ENCODE assay signal across 8 mouse cellular contexts in the genomic region with DNA sequence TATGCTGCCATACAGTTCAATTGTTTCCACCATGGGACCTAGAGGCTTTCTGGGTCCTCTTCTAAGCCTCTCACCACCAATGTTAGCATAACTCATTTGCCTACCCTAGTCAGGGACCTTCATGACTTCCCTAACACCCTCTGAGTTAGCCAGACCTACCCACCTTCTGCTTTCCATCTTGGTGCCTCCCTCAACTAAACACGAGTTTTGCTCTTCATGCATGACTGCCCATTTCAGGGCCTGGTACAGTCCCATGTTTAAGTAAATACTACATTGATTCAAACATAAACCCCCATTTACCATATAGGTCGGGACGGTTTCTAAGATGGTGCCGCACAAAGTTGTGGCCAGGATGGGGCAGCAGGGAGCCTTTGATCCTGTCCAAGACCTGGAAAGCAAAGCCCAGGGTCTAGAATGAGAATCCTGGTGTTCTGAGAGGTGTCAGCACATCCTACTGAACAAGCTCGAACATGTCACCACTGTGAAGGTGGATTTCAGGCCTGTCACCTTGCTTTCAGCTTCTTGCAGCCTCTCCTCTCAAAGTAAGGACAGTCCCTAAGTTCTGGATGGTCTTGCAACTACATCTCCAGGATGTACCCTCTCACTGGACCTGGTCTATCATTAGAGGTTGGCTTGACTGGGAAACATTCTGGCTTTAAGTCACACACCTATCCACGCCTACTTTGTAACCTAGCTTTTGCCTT. TPM values are rescaled to one million over a fixed set of nuclear protein-coding genes. Genes with fewer than 3 reads are reported as not detected.
DNase-seq lines count a peak whose midpoint lies in the region; ATAC-seq lines count a peak whose summit lies in the region.

No protein-coding gene starts in this region.

- H3K9me3 ChIP-seq in heart, embryonic 13.5 days = no peaks in the 10 kb centered on the region
- H3K9me3 ChIP-seq in embryonic facial prominence, embryonic 15.5 days (replicated peaks) = no peaks in the 10 kb centered on the region
- H3K9me3 ChIP-seq in liver, embryonic 13.5 days (replicated peaks) = no peaks in the 10 kb centered on the region

- no peak overlapping the region for H3K9ac ChIP-seq in heart, embryonic 13.5 days
- H3K9ac ChIP-seq in embryonic facial prominence, embryonic 15.5 days = no peak overlapping the region
- peak overlapping the region; percentile 95; the same call in 1 of the 2 replicates for H3K9ac ChIP-seq in liver, embryonic 13.5 days

- H3K27me3 ChIP-seq in heart, embryonic 13.5 days (replicated peaks) = no peaks in the 10 kb centered on the region
- H3K27me3 ChIP-seq in embryonic facial prominence, embryonic 15.5 days = no peaks in the 10 kb centered on the region
- H3K27me3 ChIP-seq in liver, embryonic 13.5 days = no peaks in the 10 kb centered on the region

- no peak for ATAC-seq in heart, embryonic 13.5 days (ENCODE audit: extremely low read depth, insufficient number of reproducible peaks, low FRiP score, low TSS enrichment)
- no peak for ATAC-seq in embryonic facial prominence, embryonic 15.5 days (ENCODE audit: insufficient number of reproducible peaks, low FRiP score, low TSS enrichment, low read depth)
- ATAC-seq in liver, embryonic 13.5 days (ENCODE audit: low read depth) = no peak
- ATAC-seq in frontal cortex, adult (ENCODE audit: low TSS enrichment) = no peak

- 84% methylated on average over 6 of the region's 6 CpGs for WGBS in heart, embryonic 13.5 days
- WGBS in embryonic facial prominence, embryonic 15.5 days = 85% methylated on average over 6 of the region's 6 CpGs
- WGBS in liver, embryonic 13.5 days (ENCODE audit: insufficient replicate concordance) = 72% methylated on average over 6 of the region's 6 CpGs

- peaks cover 28% of the 10 kb centered on the region for H3K4me1 ChIP-seq in heart, embryonic 13.5 days
- H3K4me1 ChIP-seq in embryonic facial prominence, embryonic 15.5 days = peaks cover 34% of the 10 kb centered on the region
- peaks cover 33% of the 10 kb centered on the region for H3K4me1 ChIP-seq in liver, embryonic 13.5 days (replicated peaks)

- H3K27ac ChIP-seq in heart, embryonic 13.5 days (replicated peaks) = no peak overlapping the region
- no peak overlapping the region for H3K27ac ChIP-seq in embryonic facial prominence, embryonic 15.5 days (replicated peaks)
- H3K27ac ChIP-seq in liver, embryonic 13.5 days = peak overlapping the region; percentile 88

- intact Hi-C loops in heart, postnatal 14 days (cut with DNase I) = loop anchor here (5.0 kb wide), 1 partner anchor 44 kb away; a partner anchor contains a TSS

- H3K4me3 ChIP-seq in heart, embryonic 13.5 days = no peak overlapping the region
- peak overlapping the region; percentile 99; the same call in 1 of the 2 replicates for H3K4me3 ChIP-seq in embryonic facial prominence, embryonic 15.5 days (replicated peaks)
- peak overlapping the region; percentile 90 for H3K4me3 ChIP-seq in liver, embryonic 13.5 days (replicated peaks)

- H3K36me3 ChIP-seq in heart, embryonic 13.5 days = peaks cover 71% of the 10 kb centered on the region
- peaks cover 61% of the 10 kb centered on the region for H3K36me3 ChIP-seq in embryonic facial prominence, embryonic 15.5 days
- peaks cover 58% of the 10 kb centered on the region for H3K36me3 ChIP-seq in liver, embryonic 13.5 days

- peak overlapping the region; percentile 99; the same call in 1 of the 2 replicates for H3K4me2 ChIP-seq in heart, embryonic 13.5 days
- H3K4me2 ChIP-seq in embryonic facial prominence, embryonic 15.5 days (replicated peaks) = peak overlapping the region; percentile 95
- peak overlapping the region; percentile 99 for H3K4me2 ChIP-seq in liver, embryonic 13.5 days

- DNase-seq in heart, postnatal 14 days = no peak
- peak; percentile 19 to 26 for DNase-seq in B cell, adult 2 months
- no peak for DNase-seq in liver, embryonic 13.5 days
- no peak for DNase-seq in layer of hippocampus, postnatal 10 days (ENCODE audit: low spot score in 2 of 2)
- no peak for DNase-seq in embryo, embryonic 10.5 days (ENCODE audit: low spot score)

RNA-seq across cellular contexts. Expression of a gene that starts 1.2 kb away (rescaled TPM):
- 23.1 and 25.2 TPM in 2 replicates for polyA plus RNA-seq in heart, embryonic 13.5 days (2015; fragmentation: Nextera tagmentation; extraction: Ambion mirVana)
- total RNA-seq in heart, postnatal 14 days (2021) = 10 to 100 TPM; 49.4 to 50.7 TPM
- polyA plus RNA-seq in embryonic facial prominence, embryonic 15.5 days (2015; fragmentation: Nextera tagmentation; extraction: Ambion mirVana) = 34.6 and 35.4 TPM in 2 replicates
- polyA plus RNA-seq in liver, embryonic 13.5 days (2015; fragmentation: Nextera tagmentation; extraction: Ambion mirVana) = 17.7 and 21.5 TPM in 2 replicates
- 10 to 100 TPM; 53.7 to 54.6 TPM for total RNA-seq in layer of hippocampus, postnatal 10 days (2021)

RNA-seq across cellular contexts. Expression of a gene that starts 1.3 kb away (rescaled TPM):
- 15.2 and 16.6 TPM in 2 replicates for polyA plus RNA-seq in heart, embryonic 13.5 days (2015; fragmentation: Nextera tagmentation; extraction: Ambion mirVana)
- 1 to 10 TPM; 6.6 to 7.0 TPM for total RNA-seq in heart, postnatal 14 days (2021)
- 28.1 and 29.2 TPM in 2 replicates for polyA plus RNA-seq in embryonic facial prominence, embryonic 15.5 days (2015; fragmentation: Nextera tagmentation; extraction: Ambion mirVana)
- polyA plus RNA-seq in liver, embryonic 13.5 days (2015; fragmentation: Nextera tagmentation; extraction: Ambion mirVana) = 8.8 and 10.2 TPM in 2 replicates
- total RNA-seq in layer of hippocampus, postnatal 10 days (2021) = 10 to 100 TPM; 11.3 to 12.3 TPM

RNA-seq across cellular contexts. Expression of a gene that starts 24.7 kb away (rescaled TPM):
- 56.1 and 57.9 TPM in 2 replicates for polyA plus RNA-seq in heart, embryonic 13.5 days (2015; fragmentation: Nextera tagmentation; extraction: Ambion mirVana)
- total RNA-seq in heart, postnatal 14 days (2021) = 10 to 100 TPM; 46.5 to 51.6 TPM
- 75.5 and 78.5 TPM in 2 replicates for polyA plus RNA-seq in embryonic facial prominence, embryonic 15.5 days (2015; fragmentation: Nextera tagmentation; extraction: Ambion mirVana)
- polyA plus RNA-seq in liver, embryonic 13.5 days (2015; fragmentation: Nextera tagmentation; extraction: Ambion mirVana) = 26.5 and 29.5 TPM in 2 replicates
- 100 to 1,000 TPM; 122 to 123 TPM for total RNA-seq in layer of hippocampus, postnatal 10 days (2021)

RNA-seq across cellular contexts. Expression of a gene that starts 44.6 kb away (rescaled TPM):
- polyA plus RNA-seq in heart, embryonic 13.5 days (2015; fragmentation: Nextera tagmentation; extraction: Ambion mirVana) = 25.9 and 27.9 TPM in 2 replicates
- total RNA-seq in heart, postnatal 14 days (2021) = 10 to 100 TPM; 50.3 to 54.2 TPM
- polyA plus RNA-seq in embryonic facial prominence, embryonic 15.5 days (2015; fragmentation: Nextera tagmentation; extraction: Ambion mirVana) = 56.5 and 61.5 TPM in 2 replicates
- 15.5 and 16.9 TPM in 2 replicates for polyA plus RNA-seq in liver, embryonic 13.5 days (2015; fragmentation: Nextera tagmentation; extraction: Ambion mirVana)
- total RNA-seq in layer of hippocampus, postnatal 10 days (2021) = 10 to 100 TPM; 75.7 to 84.3 TPM

Comparison
In these comparisons a context has a peak if more than half of its experiments do, and no peak if none do; other contexts are left out.
1. DNase-seq: peak in B cell, adult 2 months (2 of 2); none in heart, postnatal 14 days (0 of 2), liver, embryonic 13.5 days (single experiment), layer of hippocampus, postnatal 10 days (0 of 2) and embryo, embryonic 10.5 days (single experiment).
2. Peak in every context shown above with its lines, with median percentiles within 50 percentile points of each other: H3K4me2 ChIP-seq.